Mouse (Mus musculus): ENCODE results near the gene Cry2.

Cry2 gene

GRCm38 (mm10) chr2:92370821-92371805 lies 62.7 kb downstream of the Cry2 start:
- DNase-seq (ENCODE audit: low spot score), result peak; percentile 58

- no peak for DNase-seq (ENCODE audit: low spot score)
Measured at GRCm38 (mm10) chr2:92370375-92370774, 63.5 kb downstream of the Cry2 start.

- DNase-seq (ENCODE audit: low spot score), result no peak
Measured at GRCm38 (mm10) chr2:92367383-92368029, 66.3 kb downstream of the Cry2 start.

GRCm38 (mm10) chr2:92365568-92365967 lies 68.3 kb downstream of the Cry2 start:
- DNase-seq (ENCODE audit: low spot score), result no peak

- no peak for DNase-seq (ENCODE audit: low spot score)
Measured at GRCm38 (mm10) chr2:92364086-92364485, 69.8 kb downstream of the Cry2 start.

GRCm38 (mm10) chr2:92362571-92363228 lies 71.1 kb downstream of the Cry2 start:
- no peak for DNase-seq (ENCODE audit: low spot score)

- no peak for DNase-seq (ENCODE audit: low spot score)
Measured at GRCm38 (mm10) chr2:92361795-92362194, 72.0 kb downstream of the Cry2 start.

- no peak for DNase-seq (ENCODE audit: low spot score)
Measured at GRCm38 (mm10) chr2:92360893-92361292, 73.0 kb downstream of the Cry2 start.

GRCm38 (mm10) chr2:92360186-92360823 lies 73.5 kb downstream of the Cry2 start:
- no peak for DNase-seq (ENCODE audit: low spot score)

GRCm38 (mm10) chr2:92359301-92359700 lies 74.5 kb downstream of the Cry2 start:
- no peak for DNase-seq (ENCODE audit: low spot score)

GRCm38 (mm10) chr2:92354224-92354623 lies 79.6 kb downstream of the Cry2 start:
- DNase-seq (ENCODE audit: low spot score), result no peak
